Mouse (Mus musculus) cerebellum, postnatal 14 days (tissue): ENCODE data around the gene Rara.
A peak's percentile ranks its signal among the peaks of the same experiment; 100 is the strongest.
"Not testable (repeated sequence)": the region's sequence is repeated elsewhere in the genome, so short reads cannot be mapped to it uniquely, and the experiment has no call there.

Experiments used
- DNase-seq, 2 experiments: peaks; one replicate each; pipeline ENCODE4 v3.0.0; 2021; ENCODE audit warnings: mixed read lengths in 2 of 2

Gene Rara

DNA sequence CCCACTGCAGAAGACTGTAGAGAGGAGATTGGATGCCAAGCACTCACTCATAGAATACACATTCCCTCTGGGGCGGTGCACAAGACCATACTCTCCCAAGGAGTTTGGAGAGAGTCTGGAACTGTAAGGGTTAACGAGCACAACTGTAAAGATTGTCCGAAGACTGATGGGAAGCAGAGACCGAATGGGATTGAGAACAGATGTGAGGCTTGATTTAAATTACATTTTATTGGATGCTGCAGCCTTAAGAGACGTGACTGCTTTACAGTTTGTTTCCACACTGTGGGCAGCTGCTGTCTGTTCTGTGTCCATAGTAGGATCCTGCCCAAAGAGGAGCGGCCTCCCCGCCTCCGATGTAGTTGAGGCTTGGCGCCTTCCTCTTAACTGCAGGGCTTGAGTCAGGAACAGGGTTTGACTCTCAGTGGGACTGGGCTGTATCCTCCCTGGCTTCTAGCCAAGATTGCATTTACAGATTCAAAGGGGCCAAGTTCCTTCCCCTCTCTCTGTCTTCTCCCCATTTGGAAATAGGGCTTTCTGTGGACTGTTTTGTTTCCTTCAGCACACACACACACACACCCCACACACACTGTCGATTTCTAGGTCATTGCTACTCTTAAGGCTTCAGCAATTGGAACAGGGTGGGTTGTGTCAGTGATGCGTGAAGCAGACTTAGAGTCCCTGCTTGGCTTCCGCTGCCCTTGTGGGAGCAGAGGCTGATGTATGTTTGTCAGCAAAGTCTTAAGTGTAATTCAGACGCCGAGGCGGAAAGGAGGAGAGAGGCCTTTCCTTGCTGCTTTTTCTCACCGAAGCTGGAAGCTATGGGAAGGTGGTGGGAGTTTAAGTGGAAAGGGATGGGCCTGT is 4.5 kb upstream of the Rara start:
- not testable (repeated sequence) for DNase-seq

DNA sequence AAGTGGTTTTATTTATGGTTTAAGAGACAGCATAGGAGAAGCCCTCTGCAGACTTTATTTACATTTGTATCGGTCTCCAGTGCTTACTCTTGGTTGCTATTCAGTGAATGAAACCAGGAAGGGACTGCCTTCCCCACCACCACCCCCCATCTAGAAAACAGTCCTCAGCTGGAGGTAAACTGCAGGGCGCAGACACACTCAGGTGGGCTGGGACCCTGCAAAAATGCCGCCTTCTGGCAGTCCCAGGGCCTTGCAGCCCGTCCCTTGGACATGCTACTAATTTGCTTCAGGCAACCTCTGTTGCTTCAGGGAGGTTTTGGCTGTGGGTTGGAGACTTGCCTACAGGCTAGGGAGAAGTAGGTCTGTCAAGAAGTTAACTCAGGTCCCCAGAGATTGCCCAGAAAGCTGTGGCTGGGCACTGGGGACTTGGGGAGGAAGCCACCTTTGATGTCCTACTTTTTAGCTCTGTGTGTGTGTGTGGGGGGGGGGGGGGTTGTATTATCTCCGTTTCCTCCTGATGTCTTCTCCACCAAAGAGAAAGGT is 2.9 kb upstream of the Rara start:
- DNase-seq = peak in 1 of 2 experiments; percentile 9

DNA sequence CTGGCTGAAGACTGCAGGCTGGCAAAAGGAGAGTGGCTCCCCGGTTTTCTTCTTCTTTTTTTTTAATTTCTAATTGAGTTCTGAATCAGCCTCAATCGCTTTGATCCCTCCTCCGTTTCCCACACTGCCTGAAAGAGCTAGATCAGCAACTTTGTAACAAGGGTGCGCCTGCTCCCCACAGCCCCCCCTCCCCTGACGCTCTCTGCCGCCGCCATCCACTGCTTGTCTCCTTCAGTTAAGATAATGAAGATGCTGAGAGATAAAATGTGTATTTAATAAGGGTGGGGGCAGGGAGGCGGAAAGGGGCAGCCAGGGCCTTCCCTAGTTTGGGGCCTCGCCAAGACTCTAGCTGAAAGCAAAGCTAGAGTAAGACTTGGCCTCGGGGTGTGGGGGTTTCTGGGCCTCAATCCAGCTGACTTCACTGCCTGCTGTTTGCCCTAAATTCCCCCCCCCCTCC is 2.3 kb upstream of the Rara start:
- DNase-seq = peak; percentile 49 to 70

DNA sequence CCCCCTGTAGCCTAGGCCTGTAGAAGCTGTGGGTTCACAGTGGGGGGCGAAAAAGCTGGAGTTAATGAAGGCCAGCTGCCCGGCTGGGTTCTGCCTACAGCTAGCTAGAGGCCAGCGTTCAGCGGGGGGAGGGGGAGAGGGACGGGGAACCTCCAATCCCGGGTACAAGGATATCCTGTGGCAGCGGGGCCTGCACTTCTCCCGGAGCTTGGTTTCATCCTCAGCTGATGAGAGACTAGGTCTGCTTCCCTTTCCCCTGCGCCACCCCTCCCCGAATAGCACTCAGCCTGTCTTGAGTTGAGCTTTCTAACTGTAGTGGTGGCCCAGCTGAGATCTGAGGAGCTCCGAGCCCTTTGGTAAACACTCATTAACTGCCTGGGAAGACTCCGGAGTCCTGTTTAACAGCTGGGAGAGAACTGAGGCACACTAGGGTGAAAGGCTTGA is 1.7 kb upstream of the Rara start:
- DNase-seq = peak; percentile 46 to 71

DNA sequence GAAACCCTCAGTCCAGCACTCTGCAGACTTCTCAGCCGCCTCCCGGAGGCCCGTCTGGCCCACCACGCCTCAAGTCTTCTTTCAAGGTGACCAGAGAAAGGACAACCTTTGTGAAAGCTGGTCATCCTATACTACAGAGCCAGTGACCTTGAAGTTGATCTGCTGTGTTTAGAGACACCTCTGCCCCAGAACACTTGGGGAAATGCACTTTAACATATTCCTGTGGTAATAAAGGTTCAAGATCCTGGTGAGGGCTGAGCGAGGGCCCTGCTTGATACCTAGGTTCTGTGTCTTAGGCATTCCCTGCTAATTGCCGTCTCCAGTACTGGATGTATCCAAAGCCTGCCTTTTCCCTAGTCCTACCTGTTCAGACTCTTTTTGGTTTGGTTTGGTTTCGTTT is 1.1 kb upstream of the Rara start:
- DNase-seq = no peak

DNA sequence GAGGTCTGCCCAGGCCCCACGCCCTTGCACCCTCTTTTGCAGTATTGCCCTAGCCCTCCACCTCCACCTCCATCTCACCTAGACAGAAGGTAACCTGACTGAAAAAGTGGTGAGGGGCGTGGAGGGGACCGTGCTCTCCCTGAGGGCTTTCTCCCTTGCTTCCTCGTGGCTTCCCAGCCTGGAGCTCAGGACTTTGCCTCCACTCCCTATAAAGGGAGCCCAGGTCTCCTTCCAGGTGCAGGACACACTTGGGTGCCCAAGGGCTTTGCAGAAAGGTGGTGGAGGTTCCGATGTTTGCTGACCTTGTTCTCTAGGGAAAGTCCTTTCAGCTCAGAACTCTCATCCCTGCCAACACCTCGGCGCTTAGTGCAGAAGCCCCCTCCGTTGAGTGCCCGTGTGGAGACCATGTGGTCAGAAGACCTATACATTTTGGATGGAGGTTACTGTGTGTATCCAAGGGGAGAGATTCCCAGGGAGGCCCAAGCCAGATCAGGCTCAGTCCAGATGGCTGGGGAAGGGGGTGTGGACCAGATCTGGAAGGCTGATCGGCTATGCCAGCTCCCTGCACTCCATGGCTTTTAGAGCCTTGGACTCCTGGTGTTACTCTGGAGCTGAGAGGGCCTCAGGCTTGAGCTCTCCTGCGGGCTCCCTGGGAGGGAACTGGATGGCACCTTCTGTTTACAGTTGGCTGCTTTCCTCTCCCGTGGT is 722 bp downstream of the Rara start:
- DNase-seq = peak; percentile 55 to 67

DNA sequence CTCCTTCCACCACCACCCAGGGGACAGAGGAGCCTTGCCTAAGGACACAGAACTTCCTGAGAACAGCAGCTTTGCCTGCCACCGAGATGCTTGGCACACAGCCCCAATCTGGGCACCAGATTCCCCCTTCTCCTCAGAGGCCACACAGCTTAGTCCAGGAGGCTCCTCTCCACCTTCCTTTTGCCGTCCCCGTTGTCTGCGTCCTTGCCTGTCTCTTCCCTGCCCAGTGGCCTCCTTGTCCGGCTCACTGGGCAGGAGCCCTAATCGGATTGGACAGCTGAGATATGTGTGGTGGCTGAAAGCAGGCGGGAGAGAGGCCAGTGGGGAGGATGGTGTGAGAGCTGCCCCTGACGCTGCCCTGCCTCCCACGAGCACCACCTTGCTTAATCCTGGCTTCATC is 1.9 kb downstream of the Rara start:
- DNase-seq = peak; percentile 84

DNA sequence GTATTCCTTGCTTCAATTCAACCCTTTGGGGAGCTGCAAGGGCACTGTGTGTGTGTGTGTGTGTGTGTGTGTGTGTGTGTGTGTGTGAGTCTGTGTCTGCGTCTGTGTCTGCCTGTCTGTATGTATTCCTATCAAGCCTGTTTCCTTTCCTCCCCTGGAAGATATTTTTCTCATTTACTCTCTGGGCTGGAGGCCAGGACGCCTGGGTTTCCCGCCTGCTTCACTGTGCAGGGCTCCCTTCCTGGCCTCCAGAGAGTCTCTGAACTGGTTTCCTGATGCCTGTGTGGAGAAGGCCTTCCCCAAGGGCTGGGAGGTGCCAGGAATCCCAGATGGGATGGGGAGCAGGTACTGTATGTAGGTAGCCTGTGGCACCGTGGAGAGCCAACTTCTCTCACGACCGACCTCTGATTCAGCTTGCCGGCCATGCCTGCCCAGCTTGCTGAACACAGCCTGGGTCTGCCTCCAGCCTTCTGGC is 2.5 kb downstream of the Rara start:
- peak; percentile 75 to 85 for DNase-seq

DNA sequence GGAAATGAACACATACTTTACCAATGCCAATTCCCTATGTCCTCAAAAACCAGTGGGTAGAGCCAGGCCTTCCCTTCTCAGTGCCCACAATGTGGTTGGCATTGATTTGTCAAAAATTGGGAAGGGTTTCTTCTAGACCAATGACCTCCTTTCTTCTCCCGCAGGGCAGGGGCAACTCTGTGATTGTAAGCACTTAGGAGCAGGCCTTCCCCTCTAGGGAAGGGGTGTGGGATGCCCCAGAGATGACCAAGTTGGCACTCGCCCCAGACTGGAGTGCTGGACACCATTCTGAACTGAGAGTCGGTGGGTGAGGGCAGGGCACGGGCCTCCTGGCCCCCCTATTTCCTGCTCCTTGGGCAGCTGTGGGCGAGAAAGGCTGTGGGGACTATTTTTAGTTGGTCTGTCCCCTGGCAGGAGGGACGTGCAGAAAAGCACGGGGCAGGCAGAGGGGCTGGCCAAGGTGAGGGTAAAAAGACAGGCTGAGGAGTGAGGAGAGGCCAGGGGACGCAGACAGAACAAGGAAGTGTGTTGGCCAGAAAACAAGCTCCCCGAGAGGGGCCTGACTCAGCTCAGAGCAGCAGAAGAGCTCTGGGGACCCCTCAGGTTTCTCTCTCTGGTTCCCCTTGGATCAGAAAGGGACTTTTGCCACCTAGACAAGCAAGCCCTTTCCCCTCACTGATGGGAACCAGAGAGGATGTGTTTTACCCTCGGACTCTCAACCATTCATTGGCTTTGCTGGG is 3.3 kb downstream of the Rara start:
- peak; percentile 58 to 69 for DNase-seq

DNA sequence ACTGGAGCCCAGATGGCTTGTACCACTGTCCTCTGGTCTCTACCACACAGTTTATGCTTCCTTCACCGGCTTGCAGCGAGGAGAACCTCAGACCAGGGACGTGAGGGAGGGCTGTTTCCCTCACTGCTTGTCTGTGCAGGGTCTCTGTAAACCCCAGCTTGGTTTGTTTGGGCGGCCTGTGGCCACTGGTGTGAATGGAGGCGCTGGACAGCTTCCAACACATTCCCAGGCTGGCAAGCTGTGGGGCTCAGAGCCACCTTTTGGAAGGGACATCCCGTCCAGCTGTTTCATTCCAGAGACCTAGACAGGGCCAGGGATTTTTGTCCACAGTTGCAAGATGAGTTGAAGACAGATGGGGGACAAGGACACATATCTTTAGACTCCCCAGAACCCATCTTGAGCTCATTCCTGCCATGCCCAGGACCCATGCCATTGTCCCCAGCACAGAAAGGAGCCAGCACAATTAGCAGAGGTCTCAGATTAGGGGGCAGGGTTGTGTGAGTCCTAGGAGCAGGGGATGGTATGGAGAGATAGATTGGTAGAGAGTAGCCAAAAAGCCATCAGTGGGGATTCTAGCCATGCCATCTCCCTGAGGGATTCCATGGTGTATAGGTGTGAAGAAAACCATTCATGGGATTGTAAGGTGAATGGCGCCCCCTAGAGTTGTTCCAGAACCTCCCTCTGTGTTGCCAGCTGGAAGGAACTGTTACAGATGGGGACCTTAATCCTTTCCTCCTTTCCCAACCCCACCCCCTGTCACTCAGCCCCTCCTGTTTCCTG is 4.1 kb downstream of the Rara start:
- DNase-seq = peak; percentile 61 to 69

DNA sequence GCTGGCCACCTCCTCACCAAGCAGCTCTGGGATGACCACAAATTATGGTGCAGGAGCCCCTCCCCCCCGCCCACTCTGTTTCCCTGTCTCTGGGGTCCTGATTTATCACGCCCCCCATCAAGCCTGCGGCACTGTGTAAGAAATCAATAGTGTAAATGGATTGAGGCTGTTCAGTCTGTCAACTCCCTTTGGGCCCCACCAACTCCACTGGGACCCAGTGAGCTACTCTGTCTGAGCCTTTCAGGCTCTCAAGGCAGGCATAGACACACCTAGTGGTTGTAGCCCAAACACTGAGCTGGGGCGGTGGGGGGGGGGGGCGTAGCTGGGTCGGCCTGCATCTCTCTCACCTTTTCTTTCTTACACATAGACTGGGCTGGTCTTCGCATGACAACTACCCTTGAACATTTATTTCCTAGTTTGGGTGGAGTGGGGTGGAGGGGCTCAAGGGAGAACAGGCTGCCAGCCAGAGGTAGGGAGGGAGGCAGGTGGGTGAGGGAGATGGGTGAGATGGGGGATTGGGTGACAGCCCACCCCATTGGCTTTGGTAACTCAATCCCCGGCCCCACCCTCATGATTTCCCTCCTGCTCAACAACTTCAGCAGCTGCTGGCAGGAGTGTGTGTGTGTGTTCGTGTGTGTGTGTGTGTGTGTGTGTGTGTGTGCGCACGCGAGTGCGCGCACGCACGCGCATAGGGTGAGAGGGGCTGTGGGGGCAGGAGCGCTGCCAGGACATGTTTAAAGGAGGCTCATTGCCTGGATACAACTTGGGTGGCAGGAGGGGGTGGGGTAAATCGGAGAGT is 4.9 kb downstream of the Rara start:
- peak in 1 of 2 experiments; percentile 43 for DNase-seq

DNA sequence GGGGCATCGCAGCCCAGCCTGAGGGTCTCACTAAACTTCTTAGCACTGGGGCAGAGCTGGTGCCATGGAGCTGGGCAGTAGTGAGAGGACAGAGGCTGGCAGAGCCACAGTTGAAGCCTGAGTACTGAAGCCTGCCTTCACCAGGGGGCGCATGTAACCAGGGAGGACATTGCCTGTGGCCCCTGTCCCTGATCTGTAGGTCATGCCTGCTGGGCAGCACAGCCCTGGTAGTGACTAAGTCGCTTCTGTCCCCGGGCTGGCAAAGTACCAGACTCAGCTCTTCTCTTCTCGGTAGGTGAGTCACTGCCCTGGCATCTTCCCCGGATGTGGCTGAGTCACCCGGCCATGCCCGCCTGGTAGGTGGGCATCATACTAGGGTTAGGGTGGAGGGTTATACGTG is 5.5 kb downstream of the Rara start:
- DNase-seq = peak; percentile 79 to 84

DNA sequence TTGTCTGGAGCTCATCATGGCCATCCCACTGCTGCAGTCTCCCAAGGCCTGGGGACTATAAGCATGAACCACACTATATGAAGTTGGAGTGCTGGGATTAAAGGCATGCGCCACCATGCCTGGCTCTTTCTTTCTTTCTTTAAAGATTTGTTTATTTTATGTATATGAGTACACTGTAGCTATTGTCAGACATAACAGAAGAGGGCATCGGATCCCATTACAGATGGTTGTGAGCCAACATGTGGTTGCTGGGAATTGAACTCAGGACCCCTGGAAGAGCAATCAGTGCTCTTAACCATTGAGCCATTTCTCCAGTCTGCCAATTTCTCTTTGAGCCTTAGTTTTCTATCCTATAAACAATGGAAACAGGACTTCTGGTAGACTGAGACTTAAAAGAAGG is 6.2 kb downstream of the Rara start:
- not testable (repeated sequence) for DNase-seq

DNA sequence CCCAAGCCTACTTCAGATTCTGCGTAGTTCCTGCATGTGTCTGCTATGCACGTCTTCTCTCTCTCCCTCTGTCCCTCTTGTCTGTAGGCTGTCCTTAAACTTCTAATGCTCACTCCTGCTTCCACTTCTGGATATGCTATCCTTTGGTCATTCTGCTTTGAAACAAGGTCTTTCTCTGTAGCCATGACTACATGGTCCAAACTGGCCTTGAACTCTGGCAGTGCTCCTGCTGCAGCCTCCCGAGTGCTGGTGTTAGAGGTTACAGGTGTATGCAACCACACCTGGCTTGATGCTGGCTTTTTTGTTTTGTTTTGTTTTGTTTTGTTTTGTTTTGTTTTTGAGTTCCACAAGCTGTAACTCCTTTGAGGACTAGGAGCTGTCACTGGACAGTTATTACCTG is 6.7 kb downstream of the Rara start:
- no peak for DNase-seq

DNA sequence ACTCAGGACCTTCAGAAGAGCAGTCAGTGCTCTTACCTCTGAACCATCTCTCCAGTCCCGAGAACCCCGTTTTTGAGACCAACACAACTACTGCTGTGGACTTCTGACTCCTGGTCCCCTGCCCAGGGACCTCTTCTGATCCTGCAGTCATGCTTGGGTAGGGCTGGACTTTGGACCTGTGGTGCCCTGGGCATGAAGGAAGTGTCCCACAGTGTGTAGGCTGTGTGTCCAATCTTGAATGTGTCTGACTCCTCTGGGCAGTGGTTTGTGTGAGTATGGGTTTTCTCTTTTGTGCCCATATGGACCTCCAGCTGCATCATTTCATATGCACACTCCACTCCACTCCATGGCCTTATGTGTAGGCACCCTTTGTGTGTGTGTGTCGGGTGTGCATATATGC is 7.5 kb downstream of the Rara start:
- no peak for DNase-seq

DNA sequence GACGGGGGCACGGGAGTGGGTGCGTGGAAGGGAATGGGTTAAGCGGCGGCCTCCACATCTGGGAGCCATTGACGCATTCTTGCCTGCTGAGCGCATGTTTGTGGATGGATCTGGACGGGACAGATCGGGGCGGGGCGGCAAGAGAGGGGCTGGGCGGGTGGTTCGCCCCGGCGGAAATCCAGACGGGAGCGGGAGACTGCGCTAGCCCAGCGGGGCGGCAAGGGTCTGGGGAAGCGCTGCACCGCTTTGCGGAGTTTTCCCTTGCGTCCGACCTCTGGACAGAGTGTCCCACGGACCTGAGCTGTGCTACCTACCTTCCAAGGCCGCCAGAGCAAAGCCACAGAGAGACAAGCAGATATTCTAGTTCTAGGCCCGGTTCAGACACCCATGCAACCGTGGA is 8.6 kb downstream of the Rara start:
- DNase-seq = peak; percentile 18 to 32

DNA sequence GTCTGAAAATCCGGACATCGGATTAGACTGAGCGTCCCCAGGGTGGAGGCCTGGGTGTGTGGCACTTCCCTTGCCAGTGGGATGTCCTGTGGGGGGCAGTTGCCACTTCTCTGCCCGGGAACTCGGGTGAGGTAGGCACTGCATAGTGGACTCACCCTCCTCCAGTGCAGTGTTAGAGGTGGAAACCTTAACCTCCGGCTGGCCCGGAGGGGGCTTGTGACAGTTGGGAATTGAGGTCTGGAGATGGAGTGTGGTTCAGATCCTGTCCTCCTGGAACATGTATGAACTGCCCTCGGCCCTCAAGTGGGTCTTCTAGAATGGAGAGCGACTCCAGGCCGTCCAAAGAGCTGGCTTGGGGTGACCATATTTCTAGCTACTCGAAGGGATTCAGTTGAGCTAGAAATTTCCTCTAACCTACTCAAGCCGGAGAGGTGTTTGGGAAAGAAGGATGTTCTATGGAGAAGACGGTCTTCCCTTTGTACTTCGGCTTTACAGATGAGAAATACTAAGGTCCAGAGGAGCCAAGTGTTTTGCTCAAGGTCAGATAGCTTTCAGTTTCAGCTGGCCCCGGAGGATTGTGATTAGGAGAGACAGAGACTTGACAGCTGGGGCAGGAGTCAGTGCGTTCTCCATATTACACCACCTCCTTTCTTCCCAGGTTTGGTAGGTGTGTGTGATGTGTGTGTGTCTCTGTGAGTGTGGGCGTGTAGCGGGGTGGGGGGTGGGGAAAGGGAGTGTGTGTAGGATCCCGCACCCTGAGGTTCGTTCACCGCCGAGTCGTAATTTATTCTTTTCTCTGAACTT is 9.2 kb downstream of the Rara start:
- peak; percentile 16 to 30 for DNase-seq

DNA sequence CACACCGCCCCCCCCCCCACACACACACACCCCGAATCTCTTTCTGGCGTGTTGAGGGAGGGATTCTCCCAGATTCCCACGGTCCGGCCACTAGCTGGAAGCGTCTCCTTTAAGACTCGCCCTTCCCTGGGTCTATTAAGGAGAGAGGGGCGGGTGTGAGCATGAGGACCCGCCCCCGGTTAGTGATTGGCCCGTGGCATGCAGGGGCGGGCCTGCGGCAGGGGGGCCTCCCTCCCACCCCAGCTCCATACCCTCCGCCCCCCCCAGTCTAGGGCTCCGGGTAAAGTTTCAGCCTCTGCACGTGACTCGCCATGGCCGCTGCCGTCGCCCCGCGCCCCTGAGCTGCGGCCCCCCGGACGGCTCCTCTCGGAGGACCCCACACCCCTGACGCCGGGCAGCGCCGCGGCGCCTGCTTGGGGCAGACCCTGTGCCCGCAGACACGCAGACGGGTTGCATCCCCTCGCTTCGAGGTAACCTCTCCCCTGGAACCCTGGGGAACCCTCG is 9.8 kb downstream of the Rara start:
- DNase-seq = peak; percentile 77 to 78

DNA sequence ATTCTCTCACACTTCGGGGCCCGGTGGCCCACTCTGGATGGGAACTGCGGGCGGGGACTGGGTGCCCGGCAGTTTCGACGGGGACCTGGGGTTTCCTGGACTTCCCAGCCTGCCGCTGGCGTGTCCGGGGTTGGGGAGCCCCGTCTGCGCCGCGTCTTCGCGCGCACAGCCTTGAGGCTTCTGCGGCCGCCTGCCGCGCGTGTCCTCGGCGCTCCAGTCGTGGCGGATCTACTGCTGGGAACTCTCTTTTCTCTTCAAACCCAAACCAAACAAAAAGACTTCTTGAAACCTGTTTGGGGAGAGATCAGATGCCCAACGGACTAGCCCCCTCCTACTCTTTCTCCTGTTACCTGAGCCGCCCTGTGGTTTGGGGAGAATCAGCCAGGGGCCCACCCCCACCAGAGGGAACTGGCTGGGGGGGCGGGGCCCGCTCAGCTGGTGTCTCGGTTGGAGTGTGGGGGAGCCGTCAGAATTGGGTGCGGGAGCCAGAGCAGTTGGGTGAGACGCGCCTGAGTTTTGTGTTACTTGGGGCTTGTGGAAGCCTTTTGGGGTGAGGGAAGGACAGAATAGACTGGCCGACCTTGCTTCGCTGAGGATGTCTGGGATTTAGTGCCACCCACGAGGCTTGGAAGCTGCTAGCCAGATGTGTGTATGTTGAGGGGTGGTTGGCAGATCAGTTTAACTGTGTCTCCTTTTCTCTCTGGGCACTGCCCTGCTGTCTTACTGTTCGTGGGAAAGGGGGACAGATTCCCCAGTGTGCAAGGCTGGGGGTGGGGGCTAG is 10.5 kb downstream of the Rara start:
- peak in 1 of 2 experiments; percentile 35 for DNase-seq
